Mouse (Mus musculus) bone marrow, adult 2 months (tissue): ENCODE results near the gene Prkn. TPM values are rescaled to one million over a fixed set of nuclear protein-coding genes. Genes with fewer than 3 reads are reported as not detected.

ENCODE experiments used
- H3K27ac ChIP-seq: fragments of 200-500 bp; 2 replicates; pipeline ENCODE4 v1.5.1; 2012; ENCODE audit warnings: low read depth, mild to moderate bottlenecking, control low read depth, inconsistent platforms, low read length; ENCODE audit not compliant: control insufficient read depth, poor library complexity, insufficient read depth
- H3K4me1 ChIP-seq: fragments of 200-500 bp; 2 replicates; pipeline ENCODE4 v1.6.1; 2011; ENCODE audit warnings: low read length; ENCODE audit not compliant: control insufficient read depth, insufficient read depth
- H3K4me3 ChIP-seq: fragments of 200-500 bp; replicated peaks from 2 replicates; pipeline ENCODE3; 2011; ENCODE audit warnings: mild to moderate bottlenecking, low read depth, low read length, control low read depth; ENCODE audit not compliant: control insufficient read depth
- CTCF ChIP-seq: fragments of 200-500 bp; IDR thresholded peaks from 2 replicates; pipeline ENCODE4 v1.5.1; 2011; ENCODE audit warnings: low read length, control low read depth; ENCODE audit not compliant: control insufficient read depth, insufficient read depth
- POLR2A ChIP-seq: fragments of 200-500 bp; IDR thresholded peaks from 2 replicates; pipeline ENCODE4 v1.6.1; 2011; ENCODE audit warnings: low read depth, mild to moderate bottlenecking, control low read depth, low read length, borderline replicate concordance; ENCODE audit not compliant: control insufficient read depth
- WGBS: fragments of 180-500 bp; shearing (Covaris S2); methylation state at CpG from one replicate; pipeline ENCODE4 v1.1.7; 2018; 5-methylcytosine and 5-hydroxymethylcytosine counted together
- polyA plus RNA-seq: library from polyadenylated mRNA; stranded (reverse); fragments of >200 nt; gene quantifications from 2 replicates; pipeline ENCODE4 v1.2.4, GENCODE M21; 2011; ENCODE audit warnings: low replicate concordance; ENCODE audit not compliant: missing spikeins, insufficient read depth, insufficient read length

Prkn gene
- polyA plus RNA-seq, 1 experiment = 2.5 TPM

- WGBS = 92% methylated on average over 1 of the region's 1 CpGs
- no peak for TF ChIP-seq CTCF
- TF ChIP-seq POLR2A = no peak
- no peaks in the 10 kb centered on the region for H3K4me1 ChIP-seq
- no peak overlapping the region for H3K4me3 ChIP-seq
- H3K27ac ChIP-seq = no peak overlapping the region
Measured at GRCm38 (mm10) chr17:11768971-11769370, 928.8 kb downstream of the Prkn start.

- TF ChIP-seq CTCF (no peak), POLR2A (no peak)
- Histone ChIP-seq H3K4me3 (no peak overlapping the region), H3K4me1 (no peaks in the 10 kb centered on the region), H3K27ac (no peak overlapping the region)
- 64% methylated on average over 3 of the region's 3 CpGs for WGBS
Measured at GRCm38 (mm10) chr17:11769513-11769912, 929.3 kb downstream of the Prkn start.

- no peak overlapping the region for H3K4me3 ChIP-seq
- H3K4me1 ChIP-seq = no peaks in the 10 kb centered on the region; the same call in 1 of the 2 replicates
- no peak for TF ChIP-seq POLR2A
- WGBS = 78% methylated on average over 12 of the region's 12 CpGs
- H3K27ac ChIP-seq = no peak overlapping the region
Measured at GRCm38 (mm10) chr17:11779547-11779946, 939.4 kb downstream of the Prkn start.

- Histone ChIP-seq H3K27ac (no peak overlapping the region), H3K4me1 (no peaks in the 10 kb centered on the region; the same call in 1 of the 2 replicates), H3K4me3 (no peak overlapping the region)
- WGBS = 76% methylated on average over 2 of the region's 2 CpGs
- TF ChIP-seq POLR2A (no peak), CTCF (no peak)
Measured at GRCm38 (mm10) chr17:11780005-11780404, 939.8 kb downstream of the Prkn start.

- Histone ChIP-seq H3K27ac (no peak overlapping the region), H3K4me3 (no peak overlapping the region), H3K4me1 (no peaks in the 10 kb centered on the region; the same call in 1 of the 2 replicates)
- no peak for TF ChIP-seq POLR2A
- no peak for TF ChIP-seq CTCF
- 24% methylated on average over 12 of the region's 12 CpGs for WGBS
Measured at GRCm38 (mm10) chr17:11780805-11781481, 940.8 kb downstream of the Prkn start.

- Histone ChIP-seq H3K4me3 (no peak overlapping the region), H3K27ac (no peak overlapping the region), H3K4me1 (no peaks in the 10 kb centered on the region)
- 60% methylated on average over 9 of the region's 9 CpGs for WGBS
- no peak for TF ChIP-seq POLR2A
- no peak for TF ChIP-seq CTCF
Measured at GRCm38 (mm10) chr17:11788270-11788936, 948.2 kb downstream of the Prkn start.

GRCm38 (mm10) chr17:11795979-11796378, 955.8 kb downstream of the Prkn start:
- H3K4me1 ChIP-seq = no peaks in the 10 kb centered on the region
- H3K4me3 ChIP-seq = no peak overlapping the region
- no peak overlapping the region for H3K27ac ChIP-seq
- 52% methylated on average over 3 of the region's 3 CpGs for WGBS
- TF ChIP-seq POLR2A (no peak), CTCF (no peak)

GRCm38 (mm10) chr17:11801226-11801625, 961.0 kb downstream of the Prkn start:
- no peak overlapping the region for H3K4me3 ChIP-seq
- 88% methylated on average over 4 of the region's 4 CpGs for WGBS
- no peak overlapping the region for H3K27ac ChIP-seq
- TF ChIP-seq CTCF = no peak
- no peak for TF ChIP-seq POLR2A
- no peaks in the 10 kb centered on the region for H3K4me1 ChIP-seq
